In the genomic region with DNA sequence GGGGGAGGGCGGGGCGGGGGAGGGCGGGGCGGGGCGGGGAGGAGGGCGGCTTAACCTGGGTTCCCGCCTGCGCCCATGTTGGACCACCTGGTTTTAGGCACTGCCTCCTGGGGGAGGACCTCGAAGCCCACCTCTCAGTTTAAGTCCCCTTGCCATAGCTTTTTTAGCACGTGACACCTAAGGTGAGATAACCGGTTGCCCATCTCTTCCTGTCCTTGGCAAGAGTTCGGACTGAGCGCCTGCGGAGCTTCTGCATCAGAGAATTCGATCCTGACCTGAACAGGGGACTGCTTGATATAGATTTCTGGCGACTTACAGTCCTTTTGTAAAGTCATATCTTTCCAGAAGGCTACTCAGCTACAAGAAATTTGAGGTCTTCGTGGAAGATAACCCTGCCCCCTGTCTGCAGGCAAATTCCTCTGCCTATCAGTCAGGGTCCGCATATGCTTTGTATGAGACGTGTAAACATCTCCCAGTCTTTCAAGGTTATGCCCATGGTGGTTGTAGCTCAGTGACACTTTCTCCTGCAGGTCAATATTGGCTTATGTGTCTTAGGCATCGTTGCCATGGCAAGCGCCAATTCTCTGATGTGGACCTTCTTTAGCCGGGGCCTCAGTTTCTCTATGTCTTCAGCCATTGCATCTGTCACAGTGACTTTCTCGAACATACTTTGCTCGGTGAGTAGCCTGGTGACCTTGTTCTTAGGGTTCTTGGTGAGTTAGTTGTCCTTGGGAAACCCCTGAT, we compare ENCODE assay signal across 8 mouse cellular contexts. TPM values are rescaled to one million over a fixed set of nuclear protein-coding genes. Genes with fewer than 3 reads are reported as not detected.
DNase-seq lines count a peak whose midpoint lies in the region; ATAC-seq and TF ChIP-seq lines count a peak whose summit lies in the region.

No protein-coding gene starts in this region.

- H3K4me3 ChIP-seq in megakaryocyte, embryonic 14.5 days (replicated peaks): peak overlapping the region; percentile 97
- H3K4me3 ChIP-seq in embryonic fibroblast, embryonic 13.5 days (ENCODE audit: insufficient read depth, low read length): peak overlapping the region; percentile 38
- peak overlapping the region; percentile 79 for H3K4me3 ChIP-seq in intestine, embryonic 15.5 days (replicated peaks)
- peak overlapping the region; percentile 84 for H3K4me3 ChIP-seq in midbrain, embryonic 10.5 days

- no peak overlapping the region for H3K27ac ChIP-seq in embryonic fibroblast, embryonic 13.5 days (ENCODE audit: insufficient read depth, low read length)
- H3K27ac ChIP-seq in intestine, embryonic 15.5 days: no peak overlapping the region
- H3K27ac ChIP-seq in midbrain, embryonic 10.5 days (replicated peaks): peak overlapping the region; percentile 94

- H3K9ac ChIP-seq in intestine, embryonic 15.5 days: peak overlapping the region; percentile 40; the same call in 1 of the 2 replicates

- TF ChIP-seq POLR2A in embryonic fibroblast, embryonic 13.5 days (IDR thresholded peaks at IDR 0.05; ENCODE audit: low read depth, low read length): no peak

- TF ChIP-seq CTCF in embryonic fibroblast, embryonic 13.5 days (IDR thresholded peaks at IDR 0.05; ENCODE audit: borderline replicate concordance, insufficient read depth, low read length): no peak

- WGBS in intestine, embryonic 15.5 days: 39% methylated on average over 16 of the region's 24 CpGs
- 42% methylated on average over 19 of the region's 24 CpGs for WGBS in midbrain, embryonic 10.5 days

- H3K4me2 ChIP-seq in intestine, embryonic 15.5 days (replicated peaks): peak overlapping the region; percentile 74

- H3K4me1 ChIP-seq in megakaryocyte, embryonic 14.5 days: peaks cover 31% of the 10 kb centered on the region
- peaks cover 2% of the 10 kb centered on the region; the same call in 1 of the 2 replicates for H3K4me1 ChIP-seq in embryonic fibroblast, embryonic 13.5 days (ENCODE audit: control insufficient read depth, insufficient read depth, low read length)
- H3K4me1 ChIP-seq in intestine, embryonic 15.5 days (replicated peaks): 0 out of 2 replicates have a peak, but pooled peaks cover 2% of the 10 kb centered on the region
- H3K4me1 ChIP-seq in midbrain, embryonic 10.5 days: peaks cover 18% of the 10 kb centered on the region

- DNase-seq in cerebellum, adult 11 months: peak; percentile 55
- DNase-seq in cerebellum, adult 8-10 months: no peak
- DNase-seq in midbrain, embryonic 10.5 days (ENCODE audit: low spot score): no peak
- DNase-seq in T-cell, adult 2 months (ENCODE audit: low spot score): no peak

- no peak; the same call in none of the 2 replicates for ATAC-seq in megakaryocyte, adult 5-6 weeks (ENCODE audit: poor library complexity, severe bottlenecking)
- ATAC-seq in intestine, embryonic 15.5 days: peak; percentile 3; the same call in 1 of the 2 replicates

- peaks cover 16% of the 10 kb centered on the region for H3K36me3 ChIP-seq in megakaryocyte, embryonic 14.5 days (replicated peaks; ENCODE audit: low read length)
- no peaks in the 10 kb centered on the region for H3K36me3 ChIP-seq in intestine, embryonic 15.5 days
- peaks cover 21% of the 10 kb centered on the region for H3K36me3 ChIP-seq in midbrain, embryonic 10.5 days

- no peaks in the 10 kb centered on the region for H3K9me3 ChIP-seq in megakaryocyte, embryonic 14.5 days
- H3K9me3 ChIP-seq in intestine, embryonic 15.5 days: no peaks in the 10 kb centered on the region
- no peaks in the 10 kb centered on the region for H3K9me3 ChIP-seq in midbrain, embryonic 10.5 days (replicated peaks)

- peaks cover 19% of the 10 kb centered on the region for H3K27me3 ChIP-seq in megakaryocyte, embryonic 14.5 days (replicated peaks)
- no peaks in the 10 kb centered on the region for H3K27me3 ChIP-seq in intestine, embryonic 15.5 days (replicated peaks)
- no peaks in the 10 kb centered on the region for H3K27me3 ChIP-seq in midbrain, embryonic 10.5 days (ENCODE audit: low read depth, poor library complexity, severe bottlenecking)

RNA-seq across cellular contexts. Expression of gene Tmem42, which starts 0.7 kb away (rescaled TPM):
- polyA plus RNA-seq in megakaryocyte, embryonic 14.5 days (2012; ENCODE audit: insufficient read depth, low replicate concordance): 3.9 TPM in 1 of 2 replicates, not detected in the other
- total RNA-seq in megakaryocyte, adult 5-6 weeks (2015): 6.4 and 7.9 TPM in 2 replicates
- 2.1 and 2.2 TPM in 2 replicates for total RNA-seq in megakaryocyte, adult 5-6 weeks (2017)
- 4.1 and 4.4 TPM in 2 replicates for polyA plus RNA-seq in embryonic fibroblast, embryonic 13.5 days (2011; ENCODE audit: insufficient read length, low read depth, missing spikeins)
- 19.2 and 19.3 TPM in 2 replicates for polyA plus RNA-seq in intestine, embryonic 15.5 days (2015; fragmentation: Nextera tagmentation; extraction: Ambion mirVana)
- polyA plus RNA-seq in midbrain, embryonic 10.5 days (2016; fragmentation: Nextera tagmentation; extraction: Ambion mirVana): 18.6 and 20.3 TPM in 2 replicates

RNA-seq across cellular contexts. Expression of gene Tgm4, which starts 12.7 kb away (rescaled TPM):
- not detected in 2 replicates for polyA plus RNA-seq in megakaryocyte, embryonic 14.5 days (2012; ENCODE audit: insufficient read depth, low replicate concordance)
- total RNA-seq in megakaryocyte, adult 5-6 weeks (2015): not detected in 2 replicates
- 0.15 TPM in 1 of 2 replicates, not detected in the other for total RNA-seq in megakaryocyte, adult 5-6 weeks (2017)
- polyA plus RNA-seq in embryonic fibroblast, embryonic 13.5 days (2011; ENCODE audit: insufficient read length, low read depth, missing spikeins): not detected in 2 replicates
- 0.26 and 0.45 TPM in 2 replicates for polyA plus RNA-seq in intestine, embryonic 15.5 days (2015; fragmentation: Nextera tagmentation; extraction: Ambion mirVana)
- polyA plus RNA-seq in midbrain, embryonic 10.5 days (2016; fragmentation: Nextera tagmentation; extraction: Ambion mirVana): 0.68 and 0.70 TPM in 2 replicates

Comparison
In these comparisons a context has a peak if more than half of its experiments do, and no peak if none do; other contexts are left out.
1. H3K4me3 ChIP-seq: peak in every context shown above with its lines; median percentile 97 in megakaryocyte, embryonic 14.5 days; 84 in midbrain, embryonic 10.5 days; 79 in intestine, embryonic 15.5 days; 38 in embryonic fibroblast, embryonic 13.5 days.